Mouse (Mus musculus) heart, postnatal 14 days (tissue): Measurements from ENCODE around the gene Zc3h12c. TPM values are rescaled to one million over a fixed set of nuclear protein-coding genes. Genes with fewer than 3 reads are reported as not detected.

Experiments used
- DNase-seq, 2 experiments: peaks; one replicate each; pipeline ENCODE4 v3.0.0; 2021 to 2022
- intact Hi-C: fragments of 180-260 bp; cut with DNase I; formaldehyde crosslinking; loops from one replicate; pipeline ENCODE4 v1.15.1; 2025
- total RNA-seq, 2 experiments: library from RNA; stranded (reverse); gene quantifications; 2 replicates each; pipeline ENCODE4 v1.2.3; 2021

Gene Zc3h12c
- total RNA-seq, 2 experiments from 2014 or later = 9.5 to 9.8 TPM

GRCm38 (mm10) chr9:52168686-52169270 lies 406 bp upstream of the Zc3h12c start:
- intact Hi-C loops = loop anchor here (2.0 to 5.0 kb wide), 4 partner anchors 14 to 119 kb away; no protein-coding TSS in a partner anchor
- DNase-seq = peak; percentile 79 to 80

GRCm38 (mm10) chr9:52167506-52167862 lies 888 bp downstream of the Zc3h12c start:
- intact Hi-C loops = loop anchor here (2.0 to 5.0 kb wide), 4 partner anchors 23 to 120 kb away; no protein-coding TSS in a partner anchor
- no peak for DNase-seq

- intact Hi-C loops = loop anchor here (2.0 to 5.0 kb wide), 4 partner anchors 22 to 120 kb away; no protein-coding TSS in a partner anchor
- DNase-seq = no peak
Observed at GRCm38 (mm10) chr9:52167084-52167483, 1.3 kb downstream of the Zc3h12c start.

- no peak for DNase-seq
- intact Hi-C loops = loop anchor here (2.0 to 5.0 kb wide), 4 partner anchors 21 to 122 kb away; no protein-coding TSS in a partner anchor
Observed at GRCm38 (mm10) chr9:52165706-52166090, 2.7 kb downstream of the Zc3h12c start.

GRCm38 (mm10) chr9:52165076-52165705 lies 3.2 kb downstream of the Zc3h12c start:
- intact Hi-C loops = loop anchor here (5.0 kb wide), 3 partner anchors 33 to 122 kb away; no protein-coding TSS in a partner anchor
- no peak for DNase-seq

- DNase-seq = no peak
- intact Hi-C loops = no loop called here
Observed at GRCm38 (mm10) chr9:52160512-52160911, 7.9 kb downstream of the Zc3h12c start.

- DNase-seq = no peak
- intact Hi-C loops = no loop called here
Observed at GRCm38 (mm10) chr9:52158561-52158960, 9.8 kb downstream of the Zc3h12c start.

GRCm38 (mm10) chr9:52155417-52155816 lies 13.0 kb downstream of the Zc3h12c start:
- intact Hi-C loops = loop anchor here (2.0 kb wide), 1 partner anchor 13 kb away; the partner anchor contains the start of gene Zc3h12c
- DNase-seq = no peak

GRCm38 (mm10) chr9:52154253-52154652 lies 14.1 kb downstream of the Zc3h12c start:
- DNase-seq = peak in 1 of 2 experiments; percentile 35
- intact Hi-C loops = loop anchor here (2.0 kb wide), 1 partner anchor 15 kb away; the partner anchor contains the start of gene Zc3h12c

- DNase-seq = no peak
- intact Hi-C loops = no loop called here
Observed at GRCm38 (mm10) chr9:52152076-52152826, 16.1 kb downstream of the Zc3h12c start.

- DNase-seq = no peak
- intact Hi-C loops = no loop called here
Observed at GRCm38 (mm10) chr9:52149768-52150167, 18.6 kb downstream of the Zc3h12c start.

- intact Hi-C loops = no loop called here
- DNase-seq = no peak
Observed at GRCm38 (mm10) chr9:52149286-52149685, 19.1 kb downstream of the Zc3h12c start.

- intact Hi-C loops = no loop called here
- no peak for DNase-seq
Observed at GRCm38 (mm10) chr9:52148831-52149230, 19.5 kb downstream of the Zc3h12c start.

GRCm38 (mm10) chr9:52148311-52148710 lies 20.1 kb downstream of the Zc3h12c start:
- intact Hi-C loops = no loop called here

GRCm38 (mm10) chr9:52146241-52146640 lies 22.1 kb downstream of the Zc3h12c start:
- intact Hi-C loops = no loop called here
- no peak for DNase-seq

More at GRCm38 (mm10) chr9:52148311-52148710, 20.1 kb downstream of the Zc3h12c start:
- no peak for DNase-seq

- no peak for DNase-seq
Observed at GRCm38 (mm10) chr9:52132771-52133170, 35.6 kb downstream of the Zc3h12c start.

GRCm38 (mm10) chr9:52130348-52130747 lies 38.0 kb downstream of the Zc3h12c start:
- intact Hi-C loops = loop anchor here (2.0 to 5.0 kb wide), 2 partner anchors 37 to 158 kb away; partner anchors contain the start of gene Zc3h12c
- DNase-seq = peak; percentile 28 to 38

More at GRCm38 (mm10) chr9:52132771-52133170, 35.6 kb downstream of the Zc3h12c start:
- intact Hi-C loops = loop anchor here (5.0 kb wide), 1 partner anchor 35 kb away; the partner anchor contains the start of gene Zc3h12c

GRCm38 (mm10) chr9:52125225-52125624 lies 43.1 kb downstream of the Zc3h12c start:
- intact Hi-C loops = no loop called here
- DNase-seq = no peak

GRCm38 (mm10) chr9:52119212-52119611 lies 49.2 kb downstream of the Zc3h12c start:
- intact Hi-C loops = no loop called here
- no peak for DNase-seq

- DNase-seq = no peak
- intact Hi-C loops = no loop called here
Observed at GRCm38 (mm10) chr9:52113091-52113490, 55.3 kb downstream of the Zc3h12c start.

- intact Hi-C loops = no loop called here
- DNase-seq = no peak
Observed at GRCm38 (mm10) chr9:52110738-52111137, 57.6 kb downstream of the Zc3h12c start.
